8 mouse cellular contexts compared by ENCODE assay signal in the genomic region with DNA sequence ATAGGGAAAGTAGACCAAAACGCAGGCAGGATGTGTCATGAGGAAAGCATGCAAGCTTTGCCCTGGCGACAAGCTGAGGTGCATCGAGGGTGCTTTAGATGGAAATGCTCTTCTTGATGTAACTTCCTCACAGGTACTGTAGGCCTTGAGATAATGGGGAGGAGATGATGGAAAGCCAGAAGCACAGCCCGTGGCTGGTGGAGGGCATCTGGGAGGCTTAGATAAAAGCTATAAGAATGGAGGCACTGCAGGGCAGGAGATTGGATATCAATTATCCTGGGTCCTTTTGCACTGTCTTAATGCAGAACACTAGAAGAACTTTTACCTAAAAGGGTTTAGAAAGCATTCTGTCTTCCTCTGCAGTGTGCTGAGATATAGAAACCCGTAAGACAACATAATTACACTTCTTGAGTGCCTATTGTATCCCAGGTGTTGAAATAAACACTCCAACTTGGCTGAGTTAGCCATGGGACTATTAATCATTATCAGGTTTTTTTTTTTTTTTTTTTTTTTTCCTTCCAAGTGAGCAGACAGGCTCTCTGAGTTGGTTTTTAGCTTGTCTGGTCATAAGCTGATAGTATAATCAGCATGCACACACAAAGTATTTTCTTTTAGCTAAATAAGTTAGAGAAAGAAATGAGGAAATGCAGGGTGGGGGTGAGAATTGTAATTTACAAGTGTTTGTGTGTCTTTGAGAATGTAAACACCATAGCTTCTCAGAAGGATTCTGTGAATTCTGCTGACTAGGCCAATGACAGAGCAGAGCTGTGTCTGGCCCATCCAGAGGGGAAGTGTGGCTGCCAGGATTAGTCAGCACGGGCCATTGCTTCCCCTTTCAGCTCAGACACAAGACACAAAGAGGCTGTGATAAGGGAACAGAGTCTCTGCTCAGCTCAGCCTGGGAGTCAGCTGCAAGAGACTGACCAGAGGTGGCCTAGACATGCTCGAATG.
DNase-seq lines count a peak whose midpoint lies in the region; ATAC-seq and TF ChIP-seq lines count a peak whose summit lies in the region.

No protein-coding gene starts in this region.

- WGBS in forebrain, embryonic 10.5 days = 54% methylated on average over 7 of the region's 7 CpGs
- 29% methylated on average over 7 of the region's 7 CpGs for WGBS in heart, embryonic 15.5 days
- 25% methylated on average over 7 of the region's 7 CpGs for WGBS in liver, postnatal 0 days (ENCODE audit: insufficient replicate concordance)

- no peak overlapping the region for H3K4me2 ChIP-seq in heart, embryonic 15.5 days
- peak overlapping the region; percentile 15; the same call in 1 of the 2 replicates for H3K4me2 ChIP-seq in liver, postnatal 0 days (ENCODE audit: low read depth, low read length)

- H3K4me1 ChIP-seq in forebrain, embryonic 10.5 days = peaks cover 38% of the 10 kb centered on the region
- H3K4me1 ChIP-seq in heart, embryonic 15.5 days (replicated peaks) = peaks cover 27% of the 10 kb centered on the region
- H3K4me1 ChIP-seq in liver, postnatal 0 days (ENCODE audit: insufficient read depth) = peaks cover 16% of the 10 kb centered on the region

- peak; percentile 83 for ATAC-seq in heart, embryonic 15.5 days (replicated peaks; ENCODE audit: insufficient number of reproducible peaks, insufficient read depth, low FRiP score, low read depth)
- ATAC-seq in liver, postnatal 0 days = peak; percentile 85

- H3K27me3 ChIP-seq in forebrain, embryonic 10.5 days (ENCODE audit: poor library complexity, severe bottlenecking) = no peaks in the 10 kb centered on the region
- no peaks in the 10 kb centered on the region for H3K27me3 ChIP-seq in heart, embryonic 15.5 days
- no peaks in the 10 kb centered on the region for H3K27me3 ChIP-seq in liver, postnatal 0 days (ENCODE audit: insufficient read depth, low read length)

- H3K4me3 ChIP-seq in forebrain, embryonic 10.5 days = no peak overlapping the region
- H3K4me3 ChIP-seq in heart, embryonic 15.5 days = no peak overlapping the region
- no peak overlapping the region for H3K4me3 ChIP-seq in liver, postnatal 0 days (ENCODE audit: low read depth, low read length)

- DNase-seq in urinary bladder, postnatal 14 days (ENCODE audit: low spot score) = peak; percentile 57
- no peak for DNase-seq in urinary bladder, adult 2 months (ENCODE audit: low spot score)
- peak; percentile 59 for DNase-seq in forebrain, embryonic 10.5 days (ENCODE audit: extremely low spot score, low spot score)
- peak; percentile 52 to 63 for DNase-seq in kidney, postnatal 25 days
- DNase-seq in liver, postnatal 0 days = peak; percentile 56
- DNase-seq in natural killer cell, adult 2 months (ENCODE audit: low spot score in 2 of 2) = peak; percentile 0 to 1
- DNase-seq in urinary bladder, postnatal 36 days (ENCODE audit: low spot score in 2 of 2) = peak; percentile 18 to 48

- H3K9ac ChIP-seq in heart, embryonic 15.5 days = no peak overlapping the region
- H3K9ac ChIP-seq in liver, postnatal 0 days (replicated peaks) = no peak overlapping the region

- TF ChIP-seq CTCF in liver, postnatal 0 days (IDR thresholded peaks at IDR 0.05; ENCODE audit: low read depth) = no peak

- H3K27ac ChIP-seq in forebrain, embryonic 10.5 days = 0 out of 2 replicates have a peak overlapping the region, but pooled peaks have one; percentile 25
- peak overlapping the region; percentile 52 for H3K27ac ChIP-seq in heart, embryonic 15.5 days
- peak overlapping the region; percentile 66 for H3K27ac ChIP-seq in liver, postnatal 0 days (ENCODE audit: low read depth)

- TF ChIP-seq EP300 in liver, postnatal 0 days (IDR thresholded peaks at IDR 0.05; ENCODE audit: low read depth) = peak; percentile 48; the same call in 1 of the 2 replicates

- no peaks in the 10 kb centered on the region for H3K9me3 ChIP-seq in forebrain, embryonic 10.5 days
- no peaks in the 10 kb centered on the region for H3K9me3 ChIP-seq in heart, embryonic 15.5 days (replicated peaks)
- H3K9me3 ChIP-seq in liver, postnatal 0 days (ENCODE audit: low read length) = no peaks in the 10 kb centered on the region

- H3K36me3 ChIP-seq in forebrain, embryonic 10.5 days (replicated peaks) = no peaks in the 10 kb centered on the region
- H3K36me3 ChIP-seq in heart, embryonic 15.5 days = no peaks in the 10 kb centered on the region
- H3K36me3 ChIP-seq in liver, postnatal 0 days (replicated peaks; ENCODE audit: insufficient read depth, low read length) = no peaks in the 10 kb centered on the region
